Mouse (Mus musculus) CH12.LX (cell line): ENCODE measurements at regions not wholly inside any gene's neighbourhood (a gene's known extent, or its start where the extent isn't known, plus 50 kb on each side); places are given as distances from the start of the nearest gene placed in this dataset.

Experiments
- DNase-seq: peaks from one replicate; pipeline ENCODE4 v3.0.0-alpha.2; 2013; ENCODE audit errors: extremely low read depth
- H3K27ac ChIP-seq: 2 replicates; pipeline ENCODE4 v1.5.1; 2012; ENCODE audit warnings: low read depth, mild to moderate bottlenecking, control low read depth, moderate library complexity; ENCODE audit not compliant: insufficient read depth
- H3K27me3 ChIP-seq: replicated peaks from 2 replicates; pipeline ENCODE3; 2012; ENCODE audit warnings: inconsistent platforms
- H3K36me3 ChIP-seq, 2 experiments: replicated peaks in 1 of 2; 2 replicates each; pipeline versions ENCODE3 to v1.6.1; 2012; ENCODE audit warnings: inconsistent platforms in 1 of 2, low read length in 1 of 2, mild to moderate bottlenecking in 1 of 2, mixed read lengths in 1 of 2, moderate library complexity in 1 of 2; ENCODE audit not compliant: control insufficient read depth in 1 of 2, insufficient read depth in 1 of 2
- H3K4me1 ChIP-seq, 2 experiments: 2 replicates each; pipeline ENCODE4 v1.6.1; 2012; ENCODE audit warnings: inconsistent platforms in 1 of 2, moderate library complexity in 1 of 2; ENCODE audit not compliant: insufficient read depth in 2 of 2, control insufficient read depth in 1 of 2
- H3K4me2 ChIP-seq: 2 replicates; pipeline ENCODE4 v1.6.1; 2012; ENCODE audit warnings: low read depth, mild to moderate bottlenecking, control low read depth; ENCODE audit not compliant: poor library complexity, insufficient read depth, severe bottlenecking
- H3K4me3 ChIP-seq, 3 experiments: fragments of 150-350 bp in 1 of 3; sonication (generic) in 1 of 3; replicated peaks in 1 of 3; 2 replicates each; pipeline versions ENCODE3 to v1.5.1; 2011 to 2012; ENCODE audit warnings: low read depth in 2 of 3, low read length in 2 of 3, mild to moderate bottlenecking in 2 of 3, moderate library complexity in 2 of 3, control low read depth in 1 of 3, improper control_type of control experiment in 1 of 3, inconsistent platforms in 1 of 3, mixed read lengths in 1 of 3; ENCODE audit not compliant: poor library complexity in 1 of 3
- H3K79me2 ChIP-seq: replicated peaks from 2 replicates; pipeline ENCODE4 v1.6.1; 2012; ENCODE audit warnings: mild to moderate bottlenecking, moderate library complexity; ENCODE audit not compliant: control insufficient read depth, poor library complexity, insufficient read depth, severe bottlenecking; ENCODE audit errors: extremely low read depth
- H3K9ac ChIP-seq: 2 replicates; pipeline ENCODE4 v1.6.1; 2012; ENCODE audit warnings: low read depth, mild to moderate bottlenecking, control low read depth, moderate library complexity; ENCODE audit not compliant: insufficient read depth
- H3K9me3 ChIP-seq: replicated peaks from 2 replicates; pipeline ENCODE3; 2012; ENCODE audit warnings: low read length, inconsistent platforms, mixed read lengths
- BHLHE40 ChIP-seq: IDR thresholded peaks from 2 replicates; pipeline ENCODE4 v1.6.1; 2011; ENCODE audit warnings: mild to moderate bottlenecking, low read depth, low read length, improper control_type of control experiment
- GABPA ChIP-seq: IDR thresholded peaks from 2 replicates; pipeline ENCODE4 v1.6.1; 2012; ENCODE audit warnings: low read depth, low read length, improper control_type of control experiment, inconsistent platforms; ENCODE audit not compliant: insufficient replicate concordance
- IRF4 ChIP-seq: IDR thresholded peaks from 2 replicates; pipeline ENCODE4 v1.6.1; 2014; ENCODE audit warnings: low read depth, mild to moderate bottlenecking, inconsistent platforms, low read length, improper control_type of control experiment
- KAT2A ChIP-seq: IDR thresholded peaks from 2 replicates; pipeline ENCODE4 v1.6.1; 2012; ENCODE audit warnings: low read length, improper control_type of control experiment, inconsistent platforms; ENCODE audit not compliant: insufficient replicate concordance
- MAX ChIP-seq: IDR thresholded peaks from 2 replicates; pipeline ENCODE4 v1.6.1; 2011; ENCODE audit warnings: low read length, improper control_type of control experiment
- MEF2A ChIP-seq: IDR thresholded peaks from 2 replicates; pipeline ENCODE4 v1.6.1; 2014; ENCODE audit warnings: low read depth, mild to moderate bottlenecking, inconsistent platforms, low read length, improper control_type of control experiment, borderline replicate concordance
- MXI1 ChIP-seq: IDR thresholded peaks from 2 replicates; pipeline ENCODE4 v1.6.1; 2011; ENCODE audit warnings: mild to moderate bottlenecking, low read depth, low read length, improper control_type of control experiment
- MYC ChIP-seq: IDR thresholded peaks from 2 replicates; pipeline ENCODE4 v1.6.1; 2011; ENCODE audit warnings: low read depth, mild to moderate bottlenecking, improper control_type of control experiment, low read length
- NELFE ChIP-seq: IDR thresholded peaks from 2 replicates; pipeline ENCODE4 v1.6.1; 2011; ENCODE audit warnings: low read depth, low read length, improper control_type of control experiment
- NRF1 ChIP-seq: IDR thresholded peaks from 2 replicates; pipeline ENCODE4 v1.6.1; 2014; ENCODE audit warnings: low read depth, mild to moderate bottlenecking, inconsistent platforms, low read length, improper control_type of control experiment, moderate library complexity
- PAX5 ChIP-seq: IDR thresholded peaks from 2 replicates; pipeline ENCODE4 v1.6.1; 2012; ENCODE audit warnings: low read length, inconsistent platforms, mixed read lengths
- POLR2A ChIP-seq: IDR thresholded peaks from 2 replicates; pipeline ENCODE4 v1.6.1; 2011; ENCODE audit warnings: low read depth, mild to moderate bottlenecking, improper control_type of control experiment, low read length
- POLR2AphosphoS2 ChIP-seq: IDR thresholded peaks from 2 replicates; pipeline ENCODE4 v1.6.1; 2011; ENCODE audit warnings: low read depth, low read length, improper control_type of control experiment
- SIN3A ChIP-seq: IDR thresholded peaks from 2 replicates; pipeline ENCODE4 v1.6.1; 2012; ENCODE audit warnings: low read length, improper control_type of control experiment, inconsistent platforms
- TBP ChIP-seq: conservative IDR thresholded peaks from 2 replicates; pipeline ENCODE4 v1.6.1; 2011; ENCODE audit warnings: low read depth, low read length, improper control_type of control experiment
- USF1 ChIP-seq: IDR thresholded peaks from 2 replicates; pipeline ENCODE4 v1.6.1; 2014; ENCODE audit warnings: low read depth, mild to moderate bottlenecking, inconsistent platforms, low read length, improper control_type of control experiment
- USF2 ChIP-seq: conservative IDR thresholded peaks from 2 replicates; pipeline ENCODE4 v1.6.1; 2011; ENCODE audit warnings: low read depth, low read length, improper control_type of control experiment
- dilution Hi-C: fragments of 300-500 bp; cut with MboI; formaldehyde crosslinking; loops from 2 replicates; pipeline ENCODE4 v1.14.3; 2020; ENCODE audit warnings: low sequenced_read_pairs; ENCODE audit not compliant: extremely low pct_unique_long_range_greater_than_20kb, extremely low pct_ligation_motif_present
- in situ Hi-C: fragments of 300-500 bp; cut with MboI; formaldehyde crosslinking; loops from 3 replicates; pipeline ENCODE4 v1.14.3; 2019; ENCODE audit warnings: low sequenced_read_pairs, low pct_ligation_motif_present, low pct_unique_long_range_greater_than_20kb, mixed read lengths

DNA sequence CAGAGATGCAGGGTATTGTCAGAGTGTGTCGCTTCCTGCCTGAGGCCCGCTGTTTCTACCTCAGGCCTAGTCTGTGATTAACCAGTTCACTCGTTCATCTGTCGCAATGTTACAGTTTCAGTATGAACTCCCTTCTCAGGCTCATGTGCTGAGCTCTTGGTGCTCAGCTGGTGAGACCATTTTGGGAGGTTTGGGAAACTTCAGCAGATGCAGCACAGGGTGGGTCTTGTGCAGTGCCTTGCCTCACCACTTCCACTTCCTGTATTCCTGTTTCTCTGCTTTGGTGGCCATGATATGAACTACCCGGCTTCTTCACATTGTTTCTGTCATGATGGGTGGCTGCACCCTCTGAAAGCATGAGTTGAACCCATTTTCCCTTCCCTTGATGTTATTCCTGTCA is 169.3 kb upstream of the Gadl1 start:
- Histone ChIP-seq H3K9ac (no peak overlapping the region), H3K4me1 (peaks cover 0 to 7% of the 10 kb centered on the region in 2 experiments; a peak in 2 of 4 replicates), H3K4me2 (no peak overlapping the region), H3K36me3 (no peaks in the 10 kb centered on the region), H3K27me3 (no peaks in the 10 kb centered on the region), H3K9me3 (no peaks in the 10 kb centered on the region), H3K4me3 (no peak overlapping the region), H3K79me2 (no peaks in the 10 kb centered on the region), H3K27ac (no peak overlapping the region)
- TF ChIP-seq IRF4 = no peak
- no peak for TF ChIP-seq TBP
- no peak for TF ChIP-seq SIN3A
- no peak for TF ChIP-seq POLR2A
- TF ChIP-seq USF1 = no peak
- TF ChIP-seq NELFE = no peak
- no peak for TF ChIP-seq BHLHE40
- no peak for DNase-seq
- in situ Hi-C loops (no loop called here), dilution Hi-C loops (no loop called here)

GRCm38 (mm10) chr9:115746436-115746835 is 162.8 kb upstream of the Gadl1 start:
- dilution Hi-C loops = no loop called here

DNA sequence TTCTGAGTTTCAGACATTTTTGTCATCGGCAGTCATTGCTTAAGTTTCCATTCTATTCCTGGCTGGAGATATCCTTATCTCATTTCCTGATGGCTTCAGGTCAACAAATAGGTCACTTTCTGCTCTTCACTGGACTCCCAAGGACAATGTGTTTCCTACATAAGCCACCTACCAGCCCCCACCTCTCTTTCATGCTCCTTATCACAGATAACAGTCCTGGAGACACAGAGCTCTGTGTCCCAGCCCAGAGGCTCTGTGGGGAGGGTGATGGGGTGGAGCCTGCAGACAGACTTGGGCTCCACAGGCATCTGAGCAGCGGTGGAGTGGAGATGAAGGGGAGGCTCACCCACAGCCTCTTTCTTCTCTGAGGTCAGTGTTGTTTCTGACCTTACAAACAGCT is 148.8 kb upstream of the Gadl1 start:
- dilution Hi-C loops = no loop called here
- Histone ChIP-seq H3K9ac (no peak overlapping the region), H3K79me2 (no peaks in the 10 kb centered on the region)
- TF ChIP-seq PAX5 (no peak), POLR2A (no peak), BHLHE40 (no peak), NRF1 (no peak), MXI1 (no peak), USF1 (no peak), GABPA (no peak), POLR2AphosphoS2 (no peak), MYC (no peak)
- TF ChIP-seq, all 38 proteins: peak for 0
- H3K4me1 ChIP-seq = no peaks in the 10 kb centered on the region
- DNase-seq = no peak
- H3K27me3 ChIP-seq = no peaks in the 10 kb centered on the region
- in situ Hi-C loops = no loop called here
- no peak overlapping the region for H3K4me2 ChIP-seq
- no peaks in the 10 kb centered on the region for H3K36me3 ChIP-seq
- no peak overlapping the region for H3K4me3 ChIP-seq
- no peak overlapping the region for H3K27ac ChIP-seq
- no peaks in the 10 kb centered on the region for H3K9me3 ChIP-seq

More at GRCm38 (mm10) chr9:115746436-115746835, 162.8 kb upstream of the Gadl1 start:
- in situ Hi-C loops = no loop called here
- Histone ChIP-seq H3K4me2 (no peak overlapping the region), H3K27me3 (no peaks in the 10 kb centered on the region), H3K9me3 (no peaks in the 10 kb centered on the region), H3K36me3 (no peaks in the 10 kb centered on the region), H3K4me3 (no peak overlapping the region), H3K79me2 (no peaks in the 10 kb centered on the region), H3K4me1 (no peaks in the 10 kb centered on the region), H3K9ac (no peak overlapping the region), H3K27ac (no peak overlapping the region)
- DNase-seq = no peak
- TF ChIP-seq KAT2A (no peak), GABPA (no peak), MEF2A (no peak), USF2 (no peak), MAX (no peak), MYC (no peak), TBP (no peak)
